Mouse (Mus musculus) cerebellum, adult (tissue): ENCODE results near the gene Dhrs11.
A peak's percentile ranks its signal among the peaks of the same experiment; 100 is the strongest.

Experiments
- ATAC-seq: cut with Nextera tagmentation; 2 replicates; pipeline ENCODE4 v1.9.2; 2017; ENCODE audit warnings: mild to moderate bottlenecking, moderate library complexity, mixed read lengths; ENCODE audit not compliant: insufficient number of reproducible peaks, low FRiP score, low TSS enrichment

Gene Dhrs11

DNA sequence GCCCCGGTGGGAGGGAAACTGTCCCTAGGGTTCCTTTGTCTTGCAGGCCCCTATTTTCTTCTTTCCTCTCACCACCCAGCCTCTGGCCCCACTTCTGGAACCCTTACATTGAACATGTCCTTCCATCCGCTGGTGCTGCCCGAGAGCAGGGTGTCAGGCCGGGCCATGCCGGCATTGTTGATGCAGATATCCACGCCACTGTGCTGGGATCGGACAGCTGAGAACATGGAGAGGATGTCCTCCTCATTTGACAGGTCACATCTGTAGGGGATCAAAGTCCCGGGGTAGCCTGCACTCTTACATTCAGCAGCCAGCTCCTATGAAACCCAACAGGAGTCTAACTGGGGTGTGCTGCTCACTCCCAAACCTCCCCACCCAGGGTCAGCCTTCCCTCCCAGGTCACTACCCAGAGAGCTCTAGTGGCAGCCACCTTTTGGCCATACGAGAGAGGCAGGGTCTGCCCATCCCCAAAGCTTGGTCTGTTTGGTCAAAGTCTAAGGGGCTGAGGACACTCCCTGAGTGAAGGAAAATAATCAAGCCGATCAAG lies 3.5 kb downstream of the Dhrs11 start:
- ATAC-seq = no peak

DNA sequence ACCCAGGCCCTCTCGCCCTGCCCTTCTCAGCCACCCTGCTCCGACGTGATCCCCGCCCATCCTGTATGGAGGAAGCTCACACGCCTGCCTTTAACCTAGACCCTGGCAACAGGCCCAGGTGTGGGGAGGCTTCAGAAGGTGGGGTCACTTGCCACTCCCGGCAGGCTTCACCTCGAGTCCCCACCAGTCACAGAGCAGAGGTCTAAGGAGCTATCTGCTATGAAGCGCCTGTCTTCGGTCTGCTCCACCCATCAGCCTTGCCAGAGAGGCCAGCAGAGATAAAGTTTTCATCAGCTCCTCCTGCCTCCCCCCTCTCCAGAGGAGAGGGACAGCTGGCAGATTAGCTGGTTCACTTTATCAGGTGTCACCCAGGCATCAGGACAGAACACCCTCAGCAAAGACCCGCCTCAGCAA lies 5.3 kb downstream of the Dhrs11 start:
- no peak for ATAC-seq

DNA sequence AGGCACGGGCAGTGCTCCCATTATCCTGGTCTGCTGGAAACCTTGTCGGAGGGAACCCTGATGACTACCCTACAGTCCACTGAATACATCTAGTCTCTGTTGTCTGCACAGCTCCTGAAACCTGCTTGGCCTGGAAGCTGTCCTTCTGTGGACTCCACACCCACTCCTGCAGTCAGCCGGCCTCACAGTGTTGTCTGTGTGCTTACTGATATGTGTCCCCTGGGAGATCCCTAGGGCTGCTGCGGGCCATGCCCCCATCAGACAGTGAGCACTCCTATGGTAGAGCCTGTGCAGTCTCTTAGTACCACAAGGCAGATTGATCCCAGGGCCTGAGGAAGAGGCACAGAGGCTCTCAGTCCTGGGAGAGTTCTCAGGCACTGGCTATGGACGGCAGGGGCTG lies 6.3 kb downstream of the Dhrs11 start:
- no peak for ATAC-seq

GRCm38 (mm10) chr11:84821131-84821770 lies 7.5 kb downstream of the Dhrs11 start:
- no peak for ATAC-seq

- ATAC-seq = peak; percentile 76
These were observed 9.7 kb downstream of the Dhrs11 start, which contains the start of gene Mrm1 for GRCm38 (mm10) chr11:84818961-84819692. TSS of gene Mrm1 (minus strand) at chr11:84819515.

- peak; percentile 16; the same call in 1 of the 2 replicates for ATAC-seq
These were observed 10.5 kb downstream of the Dhrs11 start for GRCm38 (mm10) chr11:84818085-84818960.

DNA sequence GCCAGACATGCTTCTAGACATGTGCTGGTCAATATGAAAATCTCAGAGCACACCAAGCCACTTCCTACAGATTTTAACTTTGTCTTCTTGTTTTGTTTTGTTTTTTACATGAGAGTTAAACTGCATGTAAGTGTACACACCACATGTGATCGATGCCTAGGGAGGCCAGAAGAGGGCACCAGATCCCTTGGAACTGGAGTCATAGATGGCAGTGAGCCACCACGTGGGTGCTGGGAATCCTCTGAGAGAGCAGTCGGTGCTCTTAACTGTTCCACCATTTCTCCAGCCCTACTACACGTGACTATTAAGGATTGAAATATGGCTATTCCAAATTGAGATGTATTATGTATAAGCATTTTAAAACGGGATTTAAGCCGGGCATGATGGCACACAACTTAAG lies 11.4 kb downstream of the Dhrs11 start:
- ATAC-seq = no peak

- ATAC-seq = no peak; the same call in 1 of the 2 replicates
These were observed 14.9 kb downstream of the Dhrs11 start for GRCm38 (mm10) chr11:84813724-84814510.

DNA sequence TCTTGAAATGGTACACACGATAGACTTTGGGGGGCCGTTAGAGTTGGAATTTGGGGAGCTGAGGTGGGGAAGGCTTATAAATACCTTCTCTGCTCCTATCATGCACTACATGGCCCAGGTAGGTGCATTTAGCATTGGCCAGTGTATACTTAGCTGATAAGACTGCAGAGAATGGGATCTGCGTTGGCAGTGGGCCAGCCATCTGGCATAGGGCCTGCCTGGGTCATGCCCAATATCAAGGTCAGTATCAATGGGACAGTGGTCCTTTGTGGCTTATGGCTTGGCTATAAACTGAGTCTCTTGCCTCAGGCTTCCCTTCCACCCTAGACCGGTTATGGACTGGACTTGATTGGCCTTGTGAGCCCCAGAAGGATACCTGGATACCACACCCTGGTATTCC lies 24.4 kb downstream of the Dhrs11 start:
- ATAC-seq = no peak

- ATAC-seq = no peak
These were observed 31.0 kb downstream of the Dhrs11 start for GRCm38 (mm10) chr11:84797627-84798353.

DNA sequence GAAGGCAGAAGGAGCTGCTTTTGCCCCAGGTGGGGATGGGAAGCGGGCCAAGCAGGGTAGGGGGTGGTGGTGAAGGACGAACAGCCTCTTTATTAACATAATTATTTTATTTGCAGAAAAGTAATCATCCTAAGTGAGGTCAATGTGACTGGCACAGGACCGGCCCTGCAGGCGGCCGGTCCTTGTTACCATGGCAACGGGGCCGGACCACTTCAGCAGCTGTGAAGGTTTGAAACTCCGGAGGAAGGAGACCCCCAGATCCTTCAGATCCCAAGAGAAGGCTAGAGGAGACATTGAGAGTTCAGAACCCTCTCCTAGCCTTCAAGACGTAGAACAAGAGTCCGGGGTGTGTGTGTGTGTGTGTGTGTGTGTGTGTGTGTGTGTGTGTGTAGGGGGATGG lies 31.8 kb downstream of the Dhrs11 start:
- ATAC-seq = no peak

- peak; percentile 73; the same call in 1 of the 2 replicates for ATAC-seq
These were observed 34.2 kb downstream of the Dhrs11 start for GRCm38 (mm10) chr11:84794496-84795113.

DNA sequence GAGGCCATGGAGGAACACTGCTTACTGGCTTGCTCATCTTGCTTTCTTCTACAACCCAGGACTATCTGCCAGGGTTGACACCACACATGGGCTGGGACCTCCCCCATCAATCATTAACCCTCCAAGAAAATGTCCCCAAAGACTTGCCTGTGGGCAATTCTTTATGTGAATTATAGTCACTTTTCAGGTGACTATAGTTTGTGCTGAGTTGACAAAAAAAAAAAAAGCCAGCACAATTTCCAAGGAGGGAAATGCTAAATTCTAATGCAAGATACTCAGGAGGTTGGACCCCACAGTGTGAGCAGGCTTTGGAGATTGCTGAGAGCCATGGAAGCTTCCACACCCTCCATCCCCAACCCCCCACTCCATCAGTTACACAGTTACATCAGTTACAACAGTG lies 35.2 kb downstream of the Dhrs11 start:
- no peak for ATAC-seq

- ATAC-seq = no peak
These were observed 38.4 kb downstream of the Dhrs11 start for GRCm38 (mm10) chr11:84790383-84790782.

GRCm38 (mm10) chr11:84780143-84780870 lies 48.5 kb downstream of the Dhrs11 start:
- ATAC-seq = no peak

- no peak for ATAC-seq
These were observed 53.2 kb downstream of the Dhrs11 start for GRCm38 (mm10) chr11:84775560-84775959.

DNA sequence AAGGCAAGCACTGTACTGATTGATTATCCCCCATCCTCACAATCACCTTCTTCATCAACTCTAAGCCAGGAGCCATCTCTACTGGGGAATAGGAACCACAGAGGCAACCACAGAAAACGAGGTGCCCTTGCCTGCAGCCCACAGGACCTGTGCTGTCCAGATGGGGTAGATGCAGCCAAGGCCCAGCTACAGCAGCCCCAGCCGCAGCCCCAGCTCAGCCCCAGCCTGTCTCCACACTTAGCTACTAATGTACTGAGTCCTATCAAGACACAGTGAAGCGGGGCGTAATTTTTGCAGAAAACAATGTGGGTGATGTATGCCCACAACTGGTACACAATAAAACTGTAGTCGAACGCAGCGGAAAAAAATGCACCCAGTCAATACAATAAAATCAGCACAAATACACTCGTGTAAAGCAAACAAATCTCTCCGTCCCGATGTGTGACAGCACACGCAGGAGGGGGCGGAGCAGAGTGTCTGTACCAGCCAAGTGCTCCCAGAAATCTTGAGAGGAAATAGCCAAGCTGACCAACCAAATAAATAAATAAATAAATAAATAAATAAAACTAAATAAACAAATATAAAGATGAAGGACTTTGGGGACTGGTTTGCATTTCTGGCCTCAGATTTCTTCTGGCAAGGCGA lies 53.8 kb downstream of the Dhrs11 start:
- no peak for ATAC-seq
